10 mouse cellular contexts compared by ENCODE assay signal in genomic region chr12:98996581-98996988, GRCm38 (mm10).
DNase-seq lines count a peak whose midpoint lies in the region; ATAC-seq and TF ChIP-seq lines count a peak whose summit lies in the region.
"Had no signal": no experiment of that assay in that cellular context is flagged by ENCODE, and none has a peak within 500 bp of the region (broad histone marks: within the 10 kb centered on the region; RNA-seq: fewer than 3 reads in every experiment).

No protein-coding gene starts in this region.

- H3K9ac ChIP-seq in liver, embryonic 12.5 days, result no peak overlapping the region
- no peak overlapping the region for H3K9ac ChIP-seq in liver, postnatal 0 days (replicated peaks)
- H3K9ac ChIP-seq: limb, embryonic 12.5 days; midbrain, embryonic 12.5 days had no signal

- H3K36me3 ChIP-seq in liver, embryonic 12.5 days, result no peaks in the 10 kb centered on the region
- H3K36me3 ChIP-seq in liver, postnatal 0 days (replicated peaks; ENCODE audit: insufficient read depth, low read length), result no peaks in the 10 kb centered on the region
- H3K36me3 ChIP-seq: limb, embryonic 12.5 days; midbrain, embryonic 12.5 days had no signal

- 29% methylated on average over 6 of the region's 6 CpGs for WGBS in liver, embryonic 12.5 days (ENCODE audit: insufficient replicate concordance)
- 27% methylated on average over 6 of the region's 6 CpGs for WGBS in liver, postnatal 0 days (ENCODE audit: insufficient replicate concordance)

- H3K4me3 ChIP-seq in liver, embryonic 12.5 days, result no peak overlapping the region
- no peak overlapping the region for H3K4me3 ChIP-seq in liver, postnatal 0 days (ENCODE audit: low read depth, low read length)
- H3K4me3 ChIP-seq: limb, embryonic 12.5 days; midbrain, embryonic 12.5 days had no signal

- H3K27ac ChIP-seq in liver, embryonic 12.5 days, result no peak overlapping the region
- no peak overlapping the region for H3K27ac ChIP-seq in liver, postnatal 0 days (ENCODE audit: low read depth)
- H3K27ac ChIP-seq: limb, embryonic 12.5 days; midbrain, embryonic 12.5 days had no signal

- peak; percentile 43; the same call in 1 of the 2 replicates for ATAC-seq in liver, embryonic 12.5 days
- ATAC-seq in liver, postnatal 0 days, result no peak
- ATAC-seq in common myeloid progenitor, adult 5-6 weeks (replicated peaks; ENCODE audit: low read depth, poor library complexity, severe bottlenecking), result peak; percentile 34; the same call in 1 of the 2 replicates
- peak; percentile 35 for ATAC-seq in megakaryocyte-erythroid progenitor cell, adult 5-6 weeks (replicated peaks; ENCODE audit: low FRiP score, low TSS enrichment, poor library complexity, severe bottlenecking)

- intact Hi-C loops in gastrocnemius, postnatal 36 days (cut with DNase I), result no loop called here

- H3K4me1 ChIP-seq in liver, embryonic 12.5 days, result peaks cover 14% of the 10 kb centered on the region; the same call in 1 of the 2 replicates
- H3K4me1 ChIP-seq in liver, postnatal 0 days (ENCODE audit: insufficient read depth), result no peaks in the 10 kb centered on the region
- H3K4me1 ChIP-seq: limb, embryonic 12.5 days had no signal

- no peaks in the 10 kb centered on the region for H3K27me3 ChIP-seq in liver, embryonic 12.5 days (replicated peaks)
- H3K27me3 ChIP-seq in liver, postnatal 0 days (ENCODE audit: insufficient read depth, low read length), result no peaks in the 10 kb centered on the region
- H3K27me3 ChIP-seq: limb, embryonic 12.5 days; midbrain, embryonic 12.5 days had no signal

- H3K4me2 ChIP-seq in liver, embryonic 12.5 days, result peak overlapping the region; percentile 14; the same call in 1 of the 2 replicates
- H3K4me2 ChIP-seq in liver, postnatal 0 days (ENCODE audit: low read depth, low read length), result no peak overlapping the region
- H3K4me2 ChIP-seq: limb, embryonic 12.5 days; midbrain, embryonic 12.5 days had no signal

- no peak for TF ChIP-seq EP300 in liver, postnatal 0 days (IDR thresholded peaks at IDR 0.05; ENCODE audit: low read depth)

- DNase-seq in liver, postnatal 0 days, result no peak
- peak; percentile 38 for DNase-seq in thymus, postnatal 25 days
- no peak for DNase-seq in cerebellum, adult 9-11 months
- DNase-seq in gastrocnemius, postnatal 36 days, result no peak
- DNase-seq: gastrocnemius, postnatal 25 days had no signal

- TF ChIP-seq CTCF in liver, postnatal 0 days (IDR thresholded peaks at IDR 0.05; ENCODE audit: low read depth), result no peak

- no peaks in the 10 kb centered on the region for H3K9me3 ChIP-seq in liver, embryonic 12.5 days (replicated peaks)
- no peaks in the 10 kb centered on the region for H3K9me3 ChIP-seq in liver, postnatal 0 days (ENCODE audit: low read length)
- H3K9me3 ChIP-seq: limb, embryonic 12.5 days; midbrain, embryonic 12.5 days had no signal
